Mouse (Mus musculus) Muller cell, postnatal 12 days (primary cell): ENCODE measurements at regions not wholly inside any gene's neighbourhood (a gene's known extent, or its start where the extent isn't known, plus 50 kb on each side); places are given as distances from the start of the nearest gene placed in this dataset.
"Not testable (repeated sequence)": the region's sequence is repeated elsewhere in the genome, so short reads cannot be mapped to it uniquely, and the experiment has no call there.

Experiments
- DNase-seq: peaks from one replicate; pipeline ENCODE4 v3.0.0-alpha.2; 2015; ENCODE audit errors: inconsistent ontology term

GRCm38 (mm10) chr3:18522562-18522961 lies 574.4 kb downstream of the Cypt12 start:
- peak; percentile 14 for DNase-seq

DNA sequence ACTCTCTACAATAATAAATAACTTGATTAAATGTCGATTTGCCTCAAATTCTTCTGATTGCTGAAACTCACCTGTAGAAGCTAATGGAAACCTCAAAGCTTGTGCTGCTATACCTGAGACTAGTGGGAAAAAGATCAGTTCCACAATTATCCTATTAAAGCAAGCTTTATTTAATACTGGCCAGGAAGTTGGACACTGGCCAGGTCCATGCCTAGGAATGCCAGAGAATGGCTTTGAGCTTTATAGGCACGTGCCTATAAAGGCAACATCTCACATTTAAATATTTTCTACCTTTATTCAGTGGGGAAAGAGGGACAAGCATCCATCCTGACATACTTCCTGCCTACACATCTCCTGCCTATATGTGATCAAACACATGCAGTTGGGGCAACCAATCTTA lies 575.8 kb downstream of the Cypt12 start:
- no peak for DNase-seq

DNA sequence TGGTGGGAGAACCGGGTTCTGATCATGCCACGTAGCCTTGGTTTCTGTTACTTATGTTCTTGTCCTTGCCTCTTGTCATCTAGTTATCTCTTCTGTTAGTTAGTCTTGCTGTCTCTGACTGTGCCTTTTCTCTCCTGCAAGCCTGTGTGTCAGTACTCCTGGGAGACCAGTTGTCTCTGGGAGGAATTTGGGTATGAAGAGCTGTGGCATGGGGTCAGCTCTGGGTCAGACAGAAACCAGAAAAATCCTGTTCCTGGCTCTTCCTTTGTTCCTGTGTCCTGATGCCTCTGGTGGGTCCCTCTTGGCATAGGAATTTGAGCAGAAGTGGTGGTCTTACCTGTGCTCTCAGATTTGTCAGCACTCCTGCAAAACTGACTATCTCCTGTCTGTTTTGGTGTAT lies 609.0 kb downstream of the Cypt12 start:
- no peak for DNase-seq

DNA sequence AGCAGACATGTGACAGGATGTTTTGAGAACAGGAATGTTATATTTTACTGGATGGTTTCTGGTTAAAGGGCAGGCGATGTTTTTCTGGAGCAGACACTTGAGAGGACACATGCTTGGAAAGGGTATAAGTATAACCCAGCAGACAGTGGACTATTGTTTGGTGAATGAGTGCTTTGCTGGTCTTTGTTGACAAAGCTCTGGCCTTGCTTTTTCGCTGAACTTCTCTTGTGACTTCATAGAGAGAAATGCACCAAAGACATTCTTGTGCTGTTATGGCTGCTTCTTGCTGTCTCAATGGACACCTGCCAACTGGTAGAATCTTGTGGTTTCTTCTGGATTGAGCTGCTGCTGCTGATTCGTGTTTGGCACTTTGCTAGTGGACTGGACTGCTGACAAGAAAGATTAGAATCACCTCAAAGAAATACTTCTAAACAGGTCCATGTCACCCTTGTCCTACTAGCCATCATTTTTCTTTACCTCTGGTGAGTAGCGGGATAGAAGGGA lies 612.1 kb downstream of the Cypt12 start:
- peak; percentile 81 for DNase-seq

GRCm38 (mm10) chr3:18580911-18581626 lies 632.9 kb downstream of the Cypt12 start:
- not testable (repeated sequence) for DNase-seq

GRCm38 (mm10) chr3:18620608-18621007 lies 672.4 kb downstream of the Cypt12 start:
- peak; percentile 19 for DNase-seq

- peak; percentile 95 for DNase-seq
Observed at GRCm38 (mm10) chr3:18623831-18624304, 675.7 kb downstream of the Cypt12 start.

DNA sequence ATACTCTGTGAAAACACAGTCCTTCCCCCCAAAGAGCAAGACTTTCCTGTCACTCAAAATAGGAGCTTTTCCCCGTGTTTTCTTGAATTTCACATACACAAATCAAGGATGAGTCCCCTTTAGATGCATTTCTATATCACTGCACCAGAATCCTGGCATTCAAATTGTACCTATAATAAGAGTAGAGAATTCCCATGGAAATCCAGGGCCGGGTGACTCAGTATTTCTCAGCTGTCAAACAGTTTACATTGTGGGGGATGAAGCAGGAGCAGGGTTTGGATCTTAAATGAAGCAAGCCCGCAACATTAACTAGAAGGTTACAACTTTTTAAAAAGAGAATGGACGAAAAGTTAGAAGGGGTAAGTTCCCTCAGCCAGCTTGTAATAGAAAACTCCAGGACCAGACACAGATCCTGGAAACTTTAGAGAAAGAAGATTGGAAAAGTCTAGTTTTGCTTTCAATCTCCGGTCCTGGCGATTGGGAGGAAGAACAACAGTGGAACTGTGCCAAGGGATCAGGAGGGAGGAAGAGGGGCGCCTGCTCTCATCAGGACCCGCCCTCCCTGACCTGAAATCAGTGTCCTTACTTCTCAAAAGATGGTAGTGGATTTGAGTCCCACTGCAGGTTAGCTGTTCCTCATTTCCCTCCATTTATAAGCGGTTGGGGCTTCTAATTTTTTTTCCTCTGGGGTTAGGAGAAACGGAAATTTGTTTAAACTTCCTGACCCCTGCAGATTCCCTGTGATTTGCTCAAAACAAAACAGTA lies 676.4 kb downstream of the Cypt12 start:
- DNase-seq, result peak; percentile 77

DNA sequence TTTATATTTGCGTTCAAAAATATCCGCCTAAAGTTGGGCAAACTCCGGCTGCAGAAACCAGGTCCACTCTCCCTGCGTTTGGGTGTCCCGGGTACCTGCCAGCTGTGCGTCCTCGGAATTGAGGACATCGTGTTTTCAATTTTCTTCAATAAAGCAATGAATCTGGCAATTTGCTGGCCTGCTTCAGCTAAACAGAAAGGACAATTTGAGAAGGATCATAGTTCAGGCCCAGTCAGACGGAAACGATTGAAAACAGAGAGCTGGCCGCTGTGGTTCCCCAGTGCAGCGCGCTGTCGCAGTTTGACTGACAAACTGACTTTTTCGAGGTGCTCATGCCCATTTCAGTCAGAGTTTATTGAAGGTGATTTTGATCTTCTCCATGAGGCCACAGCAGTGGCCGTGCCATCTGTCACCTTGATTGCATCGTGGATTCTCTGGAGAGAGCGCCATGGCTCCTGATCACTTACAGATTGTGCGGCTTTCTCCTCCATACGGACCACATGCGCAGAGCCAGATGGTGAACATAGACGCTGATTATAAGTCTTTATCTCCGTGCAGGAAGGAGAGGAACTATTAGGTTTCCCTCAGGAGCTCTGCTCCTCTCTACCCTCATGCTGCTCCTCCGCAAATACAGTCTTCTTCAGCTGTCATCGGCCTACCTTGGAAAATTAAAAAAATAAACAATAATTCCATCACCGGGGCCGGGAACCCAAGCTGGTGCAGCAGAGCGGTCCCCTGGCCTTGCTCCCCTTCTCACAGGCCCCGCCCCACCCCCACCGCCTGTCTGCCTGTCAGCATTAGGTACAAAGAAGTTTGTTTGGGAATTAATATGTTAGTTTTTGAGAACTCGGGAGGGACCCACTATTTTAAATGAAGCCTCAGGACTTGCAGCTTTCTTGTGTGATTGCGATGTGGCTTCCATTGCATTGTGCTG lies 677.5 kb downstream of the Cypt12 start:
- DNase-seq, result peak; percentile 84

GRCm38 (mm10) chr3:18626375-18626774 lies 678.2 kb downstream of the Cypt12 start:
- DNase-seq, result no peak

DNA sequence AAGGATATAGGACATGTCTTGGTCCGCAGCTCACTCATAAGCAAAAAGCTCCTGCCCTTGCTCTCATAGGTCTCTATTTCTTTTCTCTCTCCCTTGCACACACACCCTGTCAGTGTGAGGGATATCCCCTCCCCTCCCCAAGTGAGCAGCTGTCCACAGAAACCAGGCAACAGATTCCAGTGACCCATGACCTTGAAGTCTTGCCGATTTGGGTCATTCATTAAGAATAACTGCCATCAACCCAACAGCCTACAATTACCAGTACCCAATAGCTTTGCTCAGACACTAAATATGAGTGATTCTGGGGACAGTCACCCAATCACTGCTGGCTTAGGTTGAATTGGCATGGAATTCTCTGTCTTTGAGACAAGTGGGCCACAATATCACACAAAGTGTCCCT lies 678.6 kb downstream of the Cypt12 start:
- peak; percentile 21 for DNase-seq

DNA sequence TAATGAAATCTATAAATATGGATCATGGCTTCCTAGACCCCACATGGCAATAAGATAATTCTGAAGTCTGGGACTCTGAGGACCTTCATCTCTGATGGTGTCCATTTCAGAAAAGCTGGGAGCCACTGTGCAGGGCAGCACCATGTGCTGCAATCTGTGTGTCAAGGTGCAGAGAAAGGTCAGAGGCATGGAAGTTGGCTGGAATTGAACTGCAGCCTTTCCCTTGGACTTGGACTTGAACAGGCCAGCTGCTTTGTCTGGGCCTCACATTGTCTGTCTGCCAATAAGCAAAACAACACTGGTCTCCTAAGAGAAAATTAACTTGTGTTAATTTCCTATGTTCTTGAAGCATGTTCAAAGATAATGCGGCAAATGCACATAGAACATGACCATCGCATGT lies 681.0 kb downstream of the Cypt12 start:
- no peak for DNase-seq

GRCm38 (mm10) chr3:18631601-18632000 lies 683.4 kb downstream of the Cypt12 start:
- no peak for DNase-seq

DNA sequence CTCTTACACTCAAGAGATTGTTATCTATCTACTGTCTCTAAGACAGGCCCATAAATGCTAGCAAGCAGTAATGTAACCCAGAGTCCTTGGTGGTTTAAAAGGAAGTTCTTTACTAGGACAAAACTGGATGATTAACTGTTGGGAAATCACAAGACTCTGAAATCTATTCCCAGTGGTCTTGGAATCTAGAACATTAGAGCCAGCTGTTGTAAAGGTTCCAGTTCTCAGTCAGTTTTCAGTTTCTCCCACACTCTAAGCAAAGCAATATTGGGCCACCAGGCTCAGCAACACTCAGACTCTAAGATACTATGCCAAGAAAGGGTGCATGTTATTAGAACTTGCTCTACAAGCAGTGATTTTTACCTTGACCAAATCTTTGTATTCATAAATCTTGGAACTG lies 686.6 kb downstream of the Cypt12 start:
- no peak for DNase-seq

DNA sequence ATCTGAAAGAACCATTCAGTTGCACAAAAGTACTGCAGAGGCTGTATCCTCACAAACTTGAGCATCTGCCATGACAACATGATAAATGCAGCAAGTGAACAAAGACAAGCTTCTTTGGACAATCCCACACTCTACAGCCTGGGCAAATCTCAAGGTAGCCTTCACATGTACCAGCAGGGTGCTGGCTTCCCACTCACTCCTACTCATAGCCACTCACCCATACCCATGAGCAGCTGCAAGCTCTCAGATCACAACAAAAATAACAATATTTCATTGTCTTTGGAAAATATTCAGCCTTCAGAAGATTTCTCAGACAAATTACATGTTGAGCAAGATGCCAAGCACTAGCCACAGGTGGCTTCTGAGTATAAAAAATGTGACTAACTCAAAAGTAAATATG lies 689.3 kb downstream of the Cypt12 start:
- DNase-seq, result peak; percentile 32

DNA sequence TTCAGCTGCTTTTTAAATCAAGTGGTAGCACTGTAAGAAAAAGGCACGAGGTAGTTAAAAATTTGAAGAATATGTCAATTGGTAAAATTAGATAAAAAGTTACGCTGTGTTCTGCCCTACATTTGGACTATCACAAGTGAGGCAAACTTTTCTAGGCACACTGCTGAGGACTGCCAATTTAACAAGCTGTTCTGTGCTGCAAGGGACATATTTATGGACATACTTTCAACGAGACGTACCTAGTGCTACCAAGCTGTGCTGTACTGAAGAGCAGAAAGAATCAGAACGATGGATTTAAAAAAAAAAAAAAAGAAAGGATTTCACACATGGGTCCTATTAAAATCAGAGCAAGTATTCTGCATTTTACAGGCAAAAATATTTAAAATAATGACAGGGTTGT lies 692.1 kb downstream of the Cypt12 start:
- no peak for DNase-seq

DNA sequence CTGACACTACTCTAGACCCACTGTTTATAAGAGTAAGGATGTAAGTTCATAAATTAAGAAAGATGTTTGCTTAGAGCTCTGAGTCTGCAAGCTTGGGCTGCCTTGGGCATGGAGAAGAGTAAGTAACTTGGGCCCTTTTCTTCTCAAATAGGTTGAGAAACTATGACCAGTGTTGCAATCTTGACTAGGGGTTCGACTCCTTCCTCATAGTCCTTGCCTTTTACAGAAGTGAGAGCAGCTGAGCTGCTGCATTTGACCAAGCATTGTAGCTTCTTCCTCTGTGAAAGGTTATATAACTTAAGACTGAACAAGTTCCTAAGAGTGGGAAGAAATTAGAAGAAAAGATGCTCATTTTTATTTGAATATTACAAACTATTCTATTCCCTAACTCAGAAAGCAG lies 693.5 kb downstream of the Cypt12 start:
- DNase-seq, result no peak

- DNase-seq, result peak; percentile 77
Observed at GRCm38 (mm10) chr3:18643408-18644035, 695.3 kb downstream of the Cypt12 start.

GRCm38 (mm10) chr3:18645481-18645880 lies 697.3 kb downstream of the Cypt12 start:
- peak; percentile 68 for DNase-seq

DNA sequence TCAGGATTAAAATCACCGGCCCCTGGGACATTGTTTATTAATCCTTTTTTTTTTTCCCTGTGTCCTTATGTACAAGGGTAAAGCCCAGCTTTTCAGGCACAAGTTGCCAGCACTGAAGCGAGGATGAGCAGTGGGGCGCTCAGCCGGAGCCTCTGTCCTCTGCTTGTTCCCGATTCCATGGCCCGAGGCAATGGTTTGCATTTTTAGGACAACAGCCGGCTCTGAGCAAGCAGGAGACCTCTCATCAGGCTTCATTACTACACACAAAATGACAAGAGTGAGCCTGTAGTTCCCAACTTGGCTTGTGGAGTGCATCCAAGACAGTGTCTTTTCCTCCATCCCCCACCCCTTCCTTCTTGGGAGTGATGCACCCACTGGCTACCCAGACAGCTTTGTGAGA lies 697.7 kb downstream of the Cypt12 start:
- peak; percentile 78 for DNase-seq

DNA sequence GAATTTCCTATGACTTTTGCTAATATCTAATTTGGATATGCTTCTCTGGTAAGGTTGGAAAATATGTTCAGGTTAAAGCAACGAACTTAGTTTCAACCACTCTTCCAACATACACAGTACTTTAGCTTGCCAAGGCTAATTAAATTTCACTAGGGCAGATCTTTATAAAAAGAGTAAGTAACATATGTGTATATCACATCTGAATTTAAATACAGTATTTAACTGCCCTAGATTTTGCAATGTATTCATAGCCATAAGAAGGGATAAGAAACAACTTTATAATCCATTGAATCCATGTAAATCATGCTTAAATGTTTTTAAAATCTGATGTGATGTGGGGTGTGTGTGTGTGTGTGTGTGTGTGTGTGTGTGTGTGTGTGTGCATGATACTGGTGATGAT lies 705.3 kb downstream of the Cypt12 start:
- no peak for DNase-seq
